Mouse (Mus musculus): Measurements from ENCODE around the gene Gm16181. TPM values are rescaled to one million over a fixed set of nuclear protein-coding genes. Genes with fewer than 3 reads are reported as not detected.

Gene Gm16181
- total RNA-seq, 2 experiments from 2014 or later = 0.76 to 0.88 TPM

- ATAC-seq (ENCODE audit: poor library complexity, severe bottlenecking) = peak; percentile 76
These were observed 42.3 kb downstream of the Gm16181 start, which contains the start of gene H2-D1 for GRCm38 (mm10) chr17:35262664-35263522. TSS of gene H2-D1 (plus strand) at chr17:35262730.

- ATAC-seq (ENCODE audit: poor library complexity, severe bottlenecking) = no peak
These were observed 42.9 kb downstream of the Gm16181 start for GRCm38 (mm10) chr17:35263523-35263883.

GRCm38 (mm10) chr17:35267399-35268086 lies 46.9 kb downstream of the Gm16181 start:
- no peak for ATAC-seq (ENCODE audit: poor library complexity, severe bottlenecking)

DNA sequence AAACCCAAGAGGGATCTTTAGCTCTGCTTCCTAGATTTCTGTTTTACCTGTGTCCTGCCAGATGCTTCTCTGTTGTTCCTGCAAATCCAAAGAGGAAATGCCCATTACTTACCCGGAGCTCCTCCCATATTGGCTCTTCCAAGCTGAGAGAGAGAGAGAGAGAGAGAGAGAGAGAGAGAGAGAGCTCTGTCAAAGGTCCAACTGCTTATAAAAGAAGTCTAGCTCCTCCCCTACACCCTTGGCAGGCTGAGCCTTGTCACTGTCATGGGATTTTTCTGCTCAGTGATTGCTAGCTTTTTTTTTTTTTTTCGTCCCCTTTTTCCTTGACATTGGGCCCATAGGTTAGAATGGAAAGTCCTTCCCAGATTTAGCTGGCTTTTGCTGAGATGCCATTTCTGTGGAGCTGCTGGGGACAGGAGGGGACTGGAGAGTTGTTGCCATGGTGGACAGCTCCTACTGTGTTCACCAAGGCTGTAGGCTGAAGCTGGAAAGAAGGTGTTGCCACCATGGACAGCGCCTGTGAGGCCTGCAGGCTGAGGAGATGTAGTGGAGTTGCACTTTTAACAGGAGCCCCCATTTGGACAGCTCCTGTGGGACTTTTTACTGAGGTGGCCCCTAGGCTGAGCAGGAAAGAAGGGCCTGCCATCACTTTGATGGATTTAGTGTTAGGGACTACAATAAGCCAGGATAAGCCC lies 49.2 kb downstream of the Gm16181 start:
- no peak; the same call in 1 of the 2 replicates for ATAC-seq (ENCODE audit: poor library complexity, severe bottlenecking)

DNA sequence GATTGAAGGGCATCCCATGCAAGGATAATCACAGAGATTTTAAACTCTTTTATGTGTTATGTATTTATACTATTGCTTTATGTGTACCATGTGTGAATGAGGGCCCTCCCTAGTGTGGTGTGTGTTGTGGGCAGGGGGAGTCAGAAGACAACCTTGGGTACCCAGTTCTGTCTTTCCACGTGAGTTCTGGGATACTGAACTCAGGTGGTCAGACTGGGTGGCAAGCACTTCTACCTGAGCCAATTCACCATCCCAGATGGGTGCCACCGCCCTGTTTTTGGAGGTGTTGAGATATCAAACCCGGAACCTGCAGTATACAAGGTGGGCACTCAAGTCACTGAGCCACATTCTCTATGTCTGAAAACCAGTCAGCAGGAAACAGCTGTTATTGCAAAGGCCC lies 51.6 kb downstream of the Gm16181 start:
- ATAC-seq (ENCODE audit: poor library complexity, severe bottlenecking) = no peak

Other genes starting within 250 kb of the Gm16181 start
Only the 30 nearest of the 38 such genes appear.
- 1.4 and 1.5 TPM in 2 replicates for gene Sapcd1, start 192.8 kb upstream of the Gm16181 start, total RNA-seq (2015)
- 0.22 TPM in 1 of 2 replicates, not detected in the other for gene Sapcd1, start 192.8 kb upstream of the Gm16181 start, total RNA-seq (2017)
- gene Msh5, start 174.1 kb upstream of the Gm16181 start, total RNA-seq (2015) = 7.4 and 7.5 TPM in 2 replicates
- gene Msh5, start 174.1 kb upstream of the Gm16181 start, total RNA-seq (2017) = 3.6 and 6.3 TPM in 2 replicates
- 415 and 463 TPM in 2 replicates for gene Clic1, start 170.9 kb upstream of the Gm16181 start, total RNA-seq (2015)
- 386 and 405 TPM in 2 replicates for gene Clic1, start 170.9 kb upstream of the Gm16181 start, total RNA-seq (2017)
- gene Ddah2, start 161.8 kb upstream of the Gm16181 start, total RNA-seq (2015) = 2.2 and 3.1 TPM in 2 replicates
- gene Ddah2, start 161.8 kb upstream of the Gm16181 start, total RNA-seq (2017) = 1.2 and 2.7 TPM in 2 replicates
- not detected in 2 replicates for gene Ly6g6c, start 155.4 kb upstream of the Gm16181 start, total RNA-seq (2015)
- not detected in 2 replicates for gene Ly6g6c, start 155.4 kb upstream of the Gm16181 start, total RNA-seq (2017)
- gene Mpig6b, start 154.7 kb upstream of the Gm16181 start, total RNA-seq (2015) = not detected in 2 replicates
- gene Mpig6b, start 154.7 kb upstream of the Gm16181 start, total RNA-seq (2017) = not detected in 2 replicates
- gene Ly6g6e, start 143.9 kb upstream of the Gm16181 start, total RNA-seq (2015) = not detected in 2 replicates
- gene Ly6g6e, start 143.9 kb upstream of the Gm16181 start, total RNA-seq (2017) = not detected in 2 replicates
- gene Ly6g6d, start 142.8 kb upstream of the Gm16181 start, total RNA-seq (2015) = not detected in 2 replicates
- not detected in 2 replicates for gene Ly6g6d, start 142.8 kb upstream of the Gm16181 start, total RNA-seq (2017)
- not detected in 2 replicates for gene Ly6g6f, start 135.2 kb upstream of the Gm16181 start, total RNA-seq (2015)
- gene Ly6g6f, start 135.2 kb upstream of the Gm16181 start, total RNA-seq (2017) = not detected in 2 replicates
- 17.6 and 21.3 TPM in 2 replicates for gene Abhd16a, start 131.6 kb upstream of the Gm16181 start, total RNA-seq (2015)
- gene Abhd16a, start 131.6 kb upstream of the Gm16181 start, total RNA-seq (2017) = 18.0 and 20.4 TPM in 2 replicates
- not detected in 2 replicates for gene Ly6g5c, start 112.6 kb upstream of the Gm16181 start, total RNA-seq (2015)
- not detected in 2 replicates for gene Ly6g5c, start 112.6 kb upstream of the Gm16181 start, total RNA-seq (2017)
- 6.1 and 8.2 TPM in 2 replicates for gene Ly6g5b, start 105.4 kb upstream of the Gm16181 start, total RNA-seq (2015)
- gene Ly6g5b, start 105.4 kb upstream of the Gm16181 start, total RNA-seq (2017) = 1.4 and 1.8 TPM in 2 replicates
- gene Gpank1, start 99.4 kb upstream of the Gm16181 start, total RNA-seq (2015) = 22.6 and 24.6 TPM in 2 replicates
- 48.5 and 50.0 TPM in 2 replicates for gene Gpank1, start 99.4 kb upstream of the Gm16181 start, total RNA-seq (2017)
- 404 and 428 TPM in 2 replicates for gene Csnk2b, start 98.8 kb upstream of the Gm16181 start, total RNA-seq (2015)
- gene Csnk2b, start 98.8 kb upstream of the Gm16181 start, total RNA-seq (2017) = 323 and 362 TPM in 2 replicates
- 4.5 and 4.7 TPM in 2 replicates for gene D17H6S53E, start 94.5 kb upstream of the Gm16181 start, total RNA-seq (2015)
- 13.0 and 26.1 TPM in 2 replicates for gene D17H6S53E, start 94.5 kb upstream of the Gm16181 start, total RNA-seq (2017)
- 0.38 TPM in 1 of 2 replicates, not detected in the other for gene Apom, start 88.8 kb upstream of the Gm16181 start, total RNA-seq (2015)
- 0.26 TPM in 1 of 2 replicates, not detected in the other for gene Apom, start 88.8 kb upstream of the Gm16181 start, total RNA-seq (2017)
- gene Bag6, start 85.7 kb upstream of the Gm16181 start, total RNA-seq (2015) = 87.9 and 91.7 TPM in 2 replicates
- gene Bag6, start 85.7 kb upstream of the Gm16181 start, total RNA-seq (2017) = 72.4 and 90.5 TPM in 2 replicates
- gene Prrc2a, start 55.9 kb upstream of the Gm16181 start, total RNA-seq (2015) = 144 and 172 TPM in 2 replicates
- gene Prrc2a, start 55.9 kb upstream of the Gm16181 start, total RNA-seq (2017) = 35.8 and 60.6 TPM in 2 replicates
- 78.7 and 81.4 TPM in 2 replicates for gene Aif1, start 44.8 kb upstream of the Gm16181 start, total RNA-seq (2015)
- gene Aif1, start 44.8 kb upstream of the Gm16181 start, total RNA-seq (2017) = 103 and 120 TPM in 2 replicates
- gene Lst1, start 32.4 kb upstream of the Gm16181 start, total RNA-seq (2015) = 425 and 434 TPM in 2 replicates
- 495 and 596 TPM in 2 replicates for gene Lst1, start 32.4 kb upstream of the Gm16181 start, total RNA-seq (2017)
- 11.7 and 13.3 TPM in 2 replicates for gene Ltb, start 26.4 kb upstream of the Gm16181 start, total RNA-seq (2015)
- gene Ltb, start 26.4 kb upstream of the Gm16181 start, total RNA-seq (2017) = 7.3 and 11.2 TPM in 2 replicates
- gene Tnf, start 18.8 kb upstream of the Gm16181 start, total RNA-seq (2015) = 33.1 and 34.6 TPM in 2 replicates
- gene Tnf, start 18.8 kb upstream of the Gm16181 start, total RNA-seq (2017) = 28.2 and 30.0 TPM in 2 replicates
- 0.11 TPM in 1 of 2 replicates, not detected in the other for gene Lta, start 15.5 kb upstream of the Gm16181 start, total RNA-seq (2015)
- 0.24 TPM in 1 of 2 replicates, not detected in the other for gene Lta, start 15.5 kb upstream of the Gm16181 start, total RNA-seq (2017)
- gene Atp6v1g2, start 12.8 kb downstream of the Gm16181 start, total RNA-seq (2015) = 6.2 and 6.9 TPM in 2 replicates
- gene Atp6v1g2, start 12.8 kb downstream of the Gm16181 start, total RNA-seq (2017) = 3.0 and 3.6 TPM in 2 replicates
- 2.2 and 4.5 TPM in 2 replicates for gene Nfkbil1, start 15.0 kb downstream of the Gm16181 start, total RNA-seq (2015)
- gene Nfkbil1, start 15.0 kb downstream of the Gm16181 start, total RNA-seq (2017) = 10.2 and 13.3 TPM in 2 replicates
- gene Ddx39b, start 20.9 kb downstream of the Gm16181 start, total RNA-seq (2015) = 166 TPM in 2 replicates
- gene Ddx39b, start 20.9 kb downstream of the Gm16181 start, total RNA-seq (2017) = 115 and 125 TPM in 2 replicates
- 572 and 605 TPM in 2 replicates for gene H2-D1, start 41.9 kb downstream of the Gm16181 start, total RNA-seq (2015)
- gene H2-D1, start 41.9 kb downstream of the Gm16181 start, total RNA-seq (2017) = 1,046 and 1,120 TPM in 2 replicates
- not detected in 2 replicates for gene H2-Q1, start 99.6 kb downstream of the Gm16181 start, total RNA-seq (2015)
- gene H2-Q1, start 99.6 kb downstream of the Gm16181 start, total RNA-seq (2017) = not detected in 2 replicates
- not detected in 2 replicates for gene H2-Q2, start 121.4 kb downstream of the Gm16181 start, total RNA-seq (2015)
- gene H2-Q2, start 121.4 kb downstream of the Gm16181 start, total RNA-seq (2017) = not detected in 2 replicates
- gene H2-Q4, start 158.8 kb downstream of the Gm16181 start, total RNA-seq (2015) = 10.3 and 12.4 TPM in 2 replicates
- gene H2-Q4, start 158.8 kb downstream of the Gm16181 start, total RNA-seq (2017) = 22.4 and 23.3 TPM in 2 replicates